Mouse (Mus musculus) CH12F3 (cell line): Measurements from ENCODE around the gene Cyba.

Experiments
- in situ Hi-C: fragments of 300-500 bp; cut with MboI; formaldehyde crosslinking; loops from 2 replicates; pipeline ENCODE4 v1.14.3; 2020; ENCODE audit warnings: low sequenced_read_pairs

Gene Cyba

GRCm38 (mm10) chr8:122432443-122433268, at the start of gene Cyba:
TSS of gene Cyba (minus strand) at chr8:122432930.
- in situ Hi-C loops, result no loop called here

- in situ Hi-C loops, result no loop called here
These were observed 49.7 kb upstream of the Cyba start for GRCm38 (mm10) chr8:122482448-122482847.

- in situ Hi-C loops, result no loop called here
These were observed 43.0 kb upstream of the Cyba start, which contains the start of the genes Rnf166 and Ctu2 for GRCm38 (mm10) chr8:122475580-122476320. TSS of gene Rnf166 (minus strand) at chr8:122476064. TSS of gene Ctu2 (plus strand) at chr8:122476143.

- in situ Hi-C loops, result no loop called here
These were observed 42.3 kb upstream of the Cyba start for GRCm38 (mm10) chr8:122474951-122475560.

GRCm38 (mm10) chr8:122473911-122474421, 41.2 kb upstream of the Cyba start:
- in situ Hi-C loops, result no loop called here

- in situ Hi-C loops, result no loop called here
These were observed 38.0 kb upstream of the Cyba start for GRCm38 (mm10) chr8:122470691-122471090.

GRCm38 (mm10) chr8:122469965-122470364, 37.2 kb upstream of the Cyba start:
- in situ Hi-C loops, result no loop called here

- in situ Hi-C loops, result no loop called here
These were observed 36.7 kb upstream of the Cyba start for GRCm38 (mm10) chr8:122469407-122469806.

- in situ Hi-C loops, result no loop called here
These were observed 35.1 kb upstream of the Cyba start for GRCm38 (mm10) chr8:122467816-122468215.

GRCm38 (mm10) chr8:122464985-122465384, 32.3 kb upstream of the Cyba start:
- in situ Hi-C loops, result no loop called here

GRCm38 (mm10) chr8:122463651-122464640, 31.2 kb upstream of the Cyba start:
- in situ Hi-C loops, result no loop called here

- in situ Hi-C loops, result no loop called here
These were observed 29.8 kb upstream of the Cyba start for GRCm38 (mm10) chr8:122462510-122462909.

- in situ Hi-C loops, result no loop called here
These were observed 28.9 kb upstream of the Cyba start for GRCm38 (mm10) chr8:122461473-122462148.

- in situ Hi-C loops, result no loop called here
These were observed 28.1 kb upstream of the Cyba start, which contains the start of gene Snai3 for GRCm38 (mm10) chr8:122460524-122461472. TSS of gene Snai3 (minus strand) at chr8:122460733.

GRCm38 (mm10) chr8:122459990-122460389, 27.3 kb upstream of the Cyba start:
- in situ Hi-C loops, result no loop called here

- in situ Hi-C loops, result no loop called here
These were observed 26.6 kb upstream of the Cyba start for GRCm38 (mm10) chr8:122459218-122459900.

GRCm38 (mm10) chr8:122457171-122457570, 24.4 kb upstream of the Cyba start:
- in situ Hi-C loops, result no loop called here

GRCm38 (mm10) chr8:122454409-122454808, 21.7 kb upstream of the Cyba start:
- in situ Hi-C loops, result no loop called here
